Mouse (Mus musculus): ENCODE results near the gene Gfpt1.

DNA sequence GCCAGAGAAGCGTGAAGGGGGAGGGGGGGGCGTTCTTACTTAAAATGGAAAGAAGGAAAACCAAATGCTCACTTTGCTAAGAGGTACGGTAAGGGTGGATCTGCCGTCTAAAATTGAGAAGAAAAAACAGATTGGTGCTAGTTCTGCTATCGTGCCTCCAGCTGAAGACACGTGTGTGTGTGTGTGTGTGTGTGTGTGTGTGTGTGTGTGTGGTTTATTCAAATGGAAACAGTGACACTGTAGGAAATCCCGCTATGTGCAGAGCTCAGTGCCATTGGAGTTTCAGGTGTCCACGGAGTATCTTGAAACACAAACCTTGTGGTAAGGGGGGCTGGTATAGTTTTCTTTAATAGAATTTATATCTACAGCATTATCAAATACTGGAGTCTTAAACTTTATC lies 11.5 kb downstream of the Gfpt1 start:
- TF ChIP-seq CTCF (IDR thresholded peaks at IDR 0.05) (no peak), EP300 (IDR thresholded peaks at IDR 0.05) (no peak)

Data from lung, postnatal 0 days (tissue).